Mouse (Mus musculus): ENCODE measurements around the gene Tlr3.

- TF ChIP-seq CTCF (IDR thresholded peaks at IDR 0.05; ENCODE audit: control insufficient read depth, insufficient read depth, insufficient replicate concordance, low read depth, low read length) (no peak), POLR2A (IDR thresholded peaks at IDR 0.05; ENCODE audit: control insufficient read depth, low read depth, low read length) (no peak)
These were observed 55.1 kb downstream of the Tlr3 start for GRCm38 (mm10) chr8:45355809-45356208.

Data from testis, adult 2 months (tissue).